Mouse (Mus musculus): ENCODE measurements around the gene Tnf. TPM values are rescaled to one million over a fixed set of nuclear protein-coding genes. Genes with fewer than 3 reads are reported as not detected.
A peak's percentile ranks its signal among the peaks of the same experiment; 100 is the strongest.

Tnf gene
- polyA plus RNA-seq, 1 experiment from 2014 or later: not detected

GRCm38 (mm10) chr17:35175968-35176367 is 25.8 kb downstream of the Tnf start, which contains the start of gene Aif1:
Aif1 (minus strand) TSS chr17:35176068.
- no peak for ATAC-seq (replicated peaks; ENCODE audit: low FRiP score)

GRCm38 (mm10) chr17:35175382-35175781 is 26.4 kb downstream of the Tnf start:
- Histone ChIP-seq H3K36me3 (ENCODE audit: control insufficient read depth, insufficient read depth, low read length) (no peaks in the 10 kb centered on the region), H3K4me2 (ENCODE audit: low read depth, low read length, severe bottlenecking) (no peak overlapping the region), H3K27ac (ENCODE audit: low read depth, low read length) (no peak overlapping the region), H3K4me1 (replicated peaks; ENCODE audit: control insufficient read depth, insufficient read depth, low read length) (no peaks in the 10 kb centered on the region), H3K27me3 (ENCODE audit: control insufficient read depth, insufficient read depth, low read length) (no peaks in the 10 kb centered on the region), H3K4me3 (ENCODE audit: low read depth, low read length) (no peak overlapping the region), H3K9ac (ENCODE audit: low read length) (no peak overlapping the region), H3K9me3 (ENCODE audit: control insufficient read depth, low read length) (no peaks in the 10 kb centered on the region)
- WGBS: 78% methylated on average over 6 of the region's 6 CpGs
- no peak for DNase-seq (ENCODE audit: low spot score)
- no peak for ATAC-seq (replicated peaks; ENCODE audit: low FRiP score)

More at GRCm38 (mm10) chr17:35175968-35176367, 25.8 kb downstream of the Tnf start, which contains the start of gene Aif1:
- H3K4me3 ChIP-seq (ENCODE audit: low read depth, low read length): no peak within 1 kb of the TSS
- H3K27me3 ChIP-seq (ENCODE audit: control insufficient read depth, insufficient read depth, low read length): no peaks in the 10 kb centered on the region
- H3K27ac ChIP-seq (ENCODE audit: low read depth, low read length): no peak within 1 kb of the TSS
- WGBS: 40% methylated on average over 2 of the region's 2 CpGs
- H3K36me3 ChIP-seq (ENCODE audit: control insufficient read depth, insufficient read depth, low read length): no peaks in the 10 kb centered on the region
- no peak within 1 kb of the TSS for H3K4me2 ChIP-seq (ENCODE audit: low read depth, low read length, severe bottlenecking)
- H3K9me3 ChIP-seq (ENCODE audit: control insufficient read depth, low read length): no peaks in the 10 kb centered on the region
- no peak for DNase-seq (ENCODE audit: low spot score)
- no peak within 1 kb of the TSS for H3K9ac ChIP-seq (ENCODE audit: low read length)
- no peaks in the 10 kb centered on the region for H3K4me1 ChIP-seq (replicated peaks; ENCODE audit: control insufficient read depth, insufficient read depth, low read length)

GRCm38 (mm10) chr17:35174201-35174977 is 27.4 kb downstream of the Tnf start:
- Histone ChIP-seq H3K27ac (ENCODE audit: low read depth, low read length) (no peak overlapping the region), H3K36me3 (ENCODE audit: control insufficient read depth, insufficient read depth, low read length) (no peaks in the 10 kb centered on the region), H3K9ac (ENCODE audit: low read length) (no peak overlapping the region), H3K27me3 (ENCODE audit: control insufficient read depth, insufficient read depth, low read length) (no peaks in the 10 kb centered on the region), H3K4me1 (replicated peaks; ENCODE audit: control insufficient read depth, insufficient read depth, low read length) (no peaks in the 10 kb centered on the region), H3K4me3 (ENCODE audit: low read depth, low read length) (no peak overlapping the region), H3K4me2 (ENCODE audit: low read depth, low read length, severe bottlenecking) (no peak overlapping the region), H3K9me3 (ENCODE audit: control insufficient read depth, low read length) (no peaks in the 10 kb centered on the region)
- WGBS: 81% methylated on average over 8 of the region's 8 CpGs
- ATAC-seq (replicated peaks; ENCODE audit: low FRiP score) (no peak), DNase-seq (ENCODE audit: low spot score) (no peak)

GRCm38 (mm10) chr17:35173329-35173728 is 28.5 kb downstream of the Tnf start:
- WGBS: 81% methylated on average over 3 of the region's 3 CpGs
- no peak for DNase-seq (ENCODE audit: low spot score)
- no peak overlapping the region for H3K4me3 ChIP-seq (ENCODE audit: low read depth, low read length)
- H3K4me2 ChIP-seq (ENCODE audit: low read depth, low read length, severe bottlenecking): no peak overlapping the region
- H3K27ac ChIP-seq (ENCODE audit: low read depth, low read length): no peak overlapping the region
- no peaks in the 10 kb centered on the region for H3K9me3 ChIP-seq (ENCODE audit: control insufficient read depth, low read length)
- no peak for ATAC-seq (replicated peaks; ENCODE audit: low FRiP score)
- H3K27me3 ChIP-seq (ENCODE audit: control insufficient read depth, insufficient read depth, low read length): no peaks in the 10 kb centered on the region
- no peaks in the 10 kb centered on the region for H3K36me3 ChIP-seq (ENCODE audit: control insufficient read depth, insufficient read depth, low read length)
- no peaks in the 10 kb centered on the region for H3K4me1 ChIP-seq (replicated peaks; ENCODE audit: control insufficient read depth, insufficient read depth, low read length)
- H3K9ac ChIP-seq (ENCODE audit: low read length): no peak overlapping the region

- 77% methylated on average over 11 of the region's 11 CpGs for WGBS
- no peak overlapping the region for H3K4me3 ChIP-seq (ENCODE audit: low read depth, low read length)
- H3K9ac ChIP-seq (ENCODE audit: low read length): no peak overlapping the region
Observed at GRCm38 (mm10) chr17:35172445-35173234, 29.2 kb downstream of the Tnf start.

GRCm38 (mm10) chr17:35168541-35169207 is 33.1 kb downstream of the Tnf start:
- DNase-seq (ENCODE audit: low spot score): no peak
- no peak overlapping the region for H3K4me2 ChIP-seq (ENCODE audit: low read depth, low read length, severe bottlenecking)
- no peak for ATAC-seq (replicated peaks; ENCODE audit: low FRiP score)
- 20% methylated on average over 4 of the region's 4 CpGs for WGBS
- no peaks in the 10 kb centered on the region for H3K36me3 ChIP-seq (ENCODE audit: control insufficient read depth, insufficient read depth, low read length)
- H3K27ac ChIP-seq (ENCODE audit: low read depth, low read length): no peak overlapping the region
- H3K9me3 ChIP-seq (ENCODE audit: control insufficient read depth, low read length): no peaks in the 10 kb centered on the region
- no peak overlapping the region for H3K4me3 ChIP-seq (ENCODE audit: low read depth, low read length)
- no peaks in the 10 kb centered on the region for H3K27me3 ChIP-seq (ENCODE audit: control insufficient read depth, insufficient read depth, low read length)
- H3K9ac ChIP-seq (ENCODE audit: low read length): no peak overlapping the region
- peaks cover 3% of the 10 kb centered on the region; the same call in 1 of the 2 replicates for H3K4me1 ChIP-seq (replicated peaks; ENCODE audit: control insufficient read depth, insufficient read depth, low read length)

More at GRCm38 (mm10) chr17:35172445-35173234, 29.2 kb downstream of the Tnf start:
- H3K9me3 ChIP-seq (ENCODE audit: control insufficient read depth, low read length): no peaks in the 10 kb centered on the region
- H3K4me1 ChIP-seq (replicated peaks; ENCODE audit: control insufficient read depth, insufficient read depth, low read length): no peaks in the 10 kb centered on the region
- DNase-seq (ENCODE audit: low spot score): no peak
- no peak for ATAC-seq (replicated peaks; ENCODE audit: low FRiP score)
- H3K27me3 ChIP-seq (ENCODE audit: control insufficient read depth, insufficient read depth, low read length): no peaks in the 10 kb centered on the region
- no peaks in the 10 kb centered on the region for H3K36me3 ChIP-seq (ENCODE audit: control insufficient read depth, insufficient read depth, low read length)
- H3K4me2 ChIP-seq (ENCODE audit: low read depth, low read length, severe bottlenecking): no peak overlapping the region
- no peak overlapping the region for H3K27ac ChIP-seq (ENCODE audit: low read depth, low read length)

- no peaks in the 10 kb centered on the region for H3K9me3 ChIP-seq (ENCODE audit: control insufficient read depth, low read length)
- no peak overlapping the region for H3K4me3 ChIP-seq (ENCODE audit: low read depth, low read length)
- no peaks in the 10 kb centered on the region for H3K27me3 ChIP-seq (ENCODE audit: control insufficient read depth, insufficient read depth, low read length)
- DNase-seq (ENCODE audit: low spot score): no peak
- no peak overlapping the region for H3K4me2 ChIP-seq (ENCODE audit: low read depth, low read length, severe bottlenecking)
- H3K27ac ChIP-seq (ENCODE audit: low read depth, low read length): no peak overlapping the region
- H3K9ac ChIP-seq (ENCODE audit: low read length): no peak overlapping the region
- H3K4me1 ChIP-seq (replicated peaks; ENCODE audit: control insufficient read depth, insufficient read depth, low read length): peaks cover 6% of the 10 kb centered on the region
- ATAC-seq (replicated peaks; ENCODE audit: low FRiP score): no peak
- WGBS: 87% methylated on average over 7 of the region's 7 CpGs
- H3K36me3 ChIP-seq (ENCODE audit: control insufficient read depth, insufficient read depth, low read length): no peaks in the 10 kb centered on the region
Observed at GRCm38 (mm10) chr17:35167794-35168193, 34.0 kb downstream of the Tnf start.

GRCm38 (mm10) chr17:35166352-35167035 is 35.3 kb downstream of the Tnf start:
- Histone ChIP-seq H3K27me3 (ENCODE audit: control insufficient read depth, insufficient read depth, low read length) (no peaks in the 10 kb centered on the region), H3K9me3 (ENCODE audit: control insufficient read depth, low read length) (no peaks in the 10 kb centered on the region), H3K36me3 (ENCODE audit: control insufficient read depth, insufficient read depth, low read length) (peaks cover 6% of the 10 kb centered on the region), H3K4me3 (ENCODE audit: low read depth, low read length) (peak overlapping the region; percentile 100; the same call in 1 of the 2 replicates), H3K4me2 (ENCODE audit: low read depth, low read length, severe bottlenecking) (peak overlapping the region; percentile 67), H3K9ac (ENCODE audit: low read length) (peak overlapping the region; percentile 69), H3K27ac (ENCODE audit: low read depth, low read length) (peak overlapping the region; percentile 95), H3K4me1 (replicated peaks; ENCODE audit: control insufficient read depth, insufficient read depth, low read length) (peaks cover 9% of the 10 kb centered on the region)
- DNase-seq (ENCODE audit: low spot score) (no peak), ATAC-seq (replicated peaks; ENCODE audit: low FRiP score) (no peak)
- WGBS: 74% methylated on average over 8 of the region's 8 CpGs

Measured in forebrain, embryonic 11.5 days (tissue).